Mouse (Mus musculus): ENCODE data around the gene Ccdc14. TPM values are rescaled to one million over a fixed set of nuclear protein-coding genes. Genes with fewer than 3 reads are reported as not detected.

Gene Ccdc14
- polyA plus RNA-seq, 1 experiment from 2014 or later: 2.9 TPM

DNA sequence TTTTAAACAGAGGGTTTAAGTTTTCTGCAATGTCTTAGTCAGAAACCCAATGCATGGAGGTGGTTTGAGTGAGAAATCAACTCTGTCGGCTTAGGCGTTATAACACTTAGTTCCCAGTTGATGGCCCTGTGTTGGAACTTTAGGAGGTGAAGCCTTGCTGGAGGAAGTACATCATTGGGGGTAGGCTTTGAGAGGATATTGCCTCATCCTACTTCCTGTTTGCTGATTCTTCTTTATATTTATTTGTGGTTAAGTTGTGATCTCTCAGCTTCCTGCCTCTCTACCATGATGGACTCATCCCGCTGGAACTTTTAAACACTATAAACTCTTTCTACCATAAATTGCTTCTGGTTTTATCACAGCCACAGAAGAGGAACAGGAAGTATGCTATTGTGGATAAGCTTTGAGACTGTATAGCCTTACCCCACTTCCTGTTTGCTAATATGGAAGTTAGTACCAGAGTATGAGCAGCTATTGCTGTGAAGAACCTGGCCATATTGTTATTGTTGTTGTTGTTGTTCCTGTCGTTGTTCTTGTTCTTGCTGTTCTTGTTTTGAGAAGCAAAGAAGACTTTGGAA is 48.3 kb downstream of the Ccdc14 start:
- H3K27me3 ChIP-seq (replicated peaks; ENCODE audit: control insufficient read depth, insufficient read depth, low read length): peaks cover 3% of the 10 kb centered on the region
- H3K27ac ChIP-seq (ENCODE audit: low read depth, low read length): no peak overlapping the region
- 93% methylated on average over 4 of the region's 4 CpGs for WGBS
- no peaks in the 10 kb centered on the region for H3K9me3 ChIP-seq (ENCODE audit: control insufficient read depth, low read length)
- no peak for ATAC-seq
- H3K36me3 ChIP-seq (ENCODE audit: control insufficient read depth, insufficient read depth, low read length): no peaks in the 10 kb centered on the region
- no peak overlapping the region for H3K9ac ChIP-seq (ENCODE audit: low read depth, low read length)
- H3K4me2 ChIP-seq (ENCODE audit: low read length): no peak overlapping the region
- no peak overlapping the region for H3K4me3 ChIP-seq (ENCODE audit: low read length)
- no peaks in the 10 kb centered on the region for H3K4me1 ChIP-seq (ENCODE audit: control insufficient read depth, insufficient read depth, low read depth, low read length)

DNA sequence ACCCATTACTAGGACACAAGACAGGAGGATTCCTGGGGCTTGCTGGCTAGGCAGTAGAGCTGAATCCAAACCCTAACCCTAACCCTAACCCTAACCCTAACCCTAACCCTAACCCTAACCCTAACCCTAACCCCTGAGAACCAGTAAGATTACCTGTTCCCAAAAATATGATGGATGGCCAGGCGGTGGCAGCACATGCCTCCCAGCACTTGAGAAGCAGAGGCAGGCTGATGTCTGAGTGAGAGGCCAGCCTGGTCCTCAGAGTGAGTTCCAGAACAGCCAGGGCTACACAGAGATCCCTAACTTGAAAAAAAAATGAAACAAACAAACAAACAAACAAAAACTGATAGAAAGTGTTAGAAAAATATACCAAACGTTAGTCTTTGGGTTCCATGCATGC is 52.5 kb downstream of the Ccdc14 start:
- Histone ChIP-seq H3K4me2 (ENCODE audit: low read length) (no peak overlapping the region), H3K9me3 (ENCODE audit: control insufficient read depth, low read length) (no peaks in the 10 kb centered on the region), H3K27me3 (replicated peaks; ENCODE audit: control insufficient read depth, insufficient read depth, low read length) (peaks cover 13% of the 10 kb centered on the region), H3K9ac (ENCODE audit: low read depth, low read length) (no peak overlapping the region), H3K4me3 (ENCODE audit: low read length) (no peak overlapping the region), H3K4me1 (ENCODE audit: control insufficient read depth, insufficient read depth, low read depth, low read length) (peaks cover 7% of the 10 kb centered on the region), H3K36me3 (ENCODE audit: control insufficient read depth, insufficient read depth, low read length) (no peaks in the 10 kb centered on the region), H3K27ac (ENCODE audit: low read depth, low read length) (no peak overlapping the region)
- ATAC-seq: no peak
- 41% methylated on average over 2 of the region's 2 CpGs for WGBS

DNA sequence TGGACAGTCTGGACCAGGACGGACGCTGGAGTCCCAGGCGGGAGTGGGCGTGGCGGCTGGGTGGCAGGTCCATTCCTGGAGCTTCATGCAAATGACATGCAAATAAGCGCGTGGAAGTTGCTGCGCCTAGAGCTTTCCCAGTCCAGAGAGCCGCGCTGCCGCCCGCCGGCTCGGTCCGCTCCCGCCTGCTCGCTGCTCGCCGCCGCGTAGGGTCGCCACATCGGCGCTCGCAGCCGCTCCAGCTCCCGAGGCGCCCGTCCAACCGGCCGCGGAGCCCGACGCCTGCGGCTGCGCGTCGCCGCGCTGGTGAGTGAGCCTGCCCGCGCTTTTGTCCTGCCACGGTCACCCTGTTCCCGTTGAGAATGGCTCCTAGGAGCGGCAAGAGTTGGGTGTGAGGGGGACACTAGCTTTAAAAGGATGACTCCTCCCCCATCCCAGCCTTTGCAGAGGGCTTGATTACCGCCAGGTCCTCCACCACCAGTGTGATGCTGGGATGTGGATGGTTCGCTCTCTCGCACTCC is 54.7 kb downstream of the Ccdc14 start, which contains the start of gene Mylk:
Gene Mylk, plus strand, starts transcription at position 146 of the 521 bp plus-strand sequence.
- Histone ChIP-seq H3K4me3 (ENCODE audit: low read length) (peak within 1 kb of the TSS; percentile 55), H3K27ac (ENCODE audit: low read depth, low read length) (no peak within 1 kb of the TSS), H3K9me3 (ENCODE audit: control insufficient read depth, low read length) (no peaks in the 10 kb centered on the region), H3K27me3 (replicated peaks; ENCODE audit: control insufficient read depth, insufficient read depth, low read length) (peaks cover 13% of the 10 kb centered on the region), H3K36me3 (ENCODE audit: control insufficient read depth, insufficient read depth, low read length) (no peaks in the 10 kb centered on the region), H3K4me2 (ENCODE audit: low read length) (peak within 1 kb of the TSS; percentile 99), H3K9ac (ENCODE audit: low read depth, low read length) (peak within 1 kb of the TSS; percentile 65), H3K4me1 (ENCODE audit: control insufficient read depth, insufficient read depth, low read depth, low read length) (peaks cover 10% of the 10 kb centered on the region)
- ATAC-seq: peak; percentile 96
- under 1% methylated on average over 48 of the region's 48 CpGs for WGBS

DNA sequence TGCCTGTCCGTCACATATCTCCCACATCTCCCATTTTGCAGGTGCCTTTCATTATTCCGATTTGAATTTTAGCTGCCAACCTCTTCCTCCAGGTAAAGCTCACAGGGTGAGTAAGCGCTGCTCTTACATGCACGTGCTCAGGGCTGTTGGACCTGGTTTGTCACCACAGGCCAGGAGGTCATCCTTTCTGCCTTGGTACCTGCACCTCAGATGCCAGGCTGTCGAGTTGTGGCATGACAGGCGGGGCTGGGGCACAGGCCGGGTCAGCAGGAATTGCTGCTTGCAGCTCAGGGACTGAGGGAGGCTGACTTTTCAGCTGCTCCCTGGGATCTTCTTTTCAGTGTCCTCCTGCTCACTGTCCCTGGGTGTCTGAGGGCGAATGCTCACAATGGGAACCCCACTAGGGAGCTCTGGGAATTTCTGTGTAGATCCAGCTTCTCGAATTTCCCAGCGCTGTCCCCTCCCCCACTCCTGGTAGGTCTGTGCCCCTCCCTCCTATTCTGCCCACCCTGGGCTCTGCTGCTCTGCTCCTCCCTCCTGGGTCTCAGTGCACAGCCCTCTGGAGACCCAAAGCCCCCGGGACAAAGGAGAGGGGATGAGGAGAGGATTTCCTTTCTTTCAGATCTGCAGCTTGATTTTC is 57.8 kb downstream of the Ccdc14 start:
- no peak overlapping the region for H3K4me2 ChIP-seq (ENCODE audit: low read length)
- no peak for ATAC-seq
- H3K9ac ChIP-seq (ENCODE audit: low read depth, low read length): no peak overlapping the region
- H3K36me3 ChIP-seq (ENCODE audit: control insufficient read depth, insufficient read depth, low read length): no peaks in the 10 kb centered on the region
- H3K9me3 ChIP-seq (ENCODE audit: control insufficient read depth, low read length): peaks cover 3% of the 10 kb centered on the region; the same call in 1 of the 2 replicates
- peaks cover 10% of the 10 kb centered on the region for H3K4me1 ChIP-seq (ENCODE audit: control insufficient read depth, insufficient read depth, low read depth, low read length)
- 18% methylated on average over 11 of the region's 11 CpGs for WGBS
- no peak overlapping the region for H3K27ac ChIP-seq (ENCODE audit: low read depth, low read length)
- peaks cover 13% of the 10 kb centered on the region for H3K27me3 ChIP-seq (replicated peaks; ENCODE audit: control insufficient read depth, insufficient read depth, low read length)
- no peak overlapping the region for H3K4me3 ChIP-seq (ENCODE audit: low read length)

DNA sequence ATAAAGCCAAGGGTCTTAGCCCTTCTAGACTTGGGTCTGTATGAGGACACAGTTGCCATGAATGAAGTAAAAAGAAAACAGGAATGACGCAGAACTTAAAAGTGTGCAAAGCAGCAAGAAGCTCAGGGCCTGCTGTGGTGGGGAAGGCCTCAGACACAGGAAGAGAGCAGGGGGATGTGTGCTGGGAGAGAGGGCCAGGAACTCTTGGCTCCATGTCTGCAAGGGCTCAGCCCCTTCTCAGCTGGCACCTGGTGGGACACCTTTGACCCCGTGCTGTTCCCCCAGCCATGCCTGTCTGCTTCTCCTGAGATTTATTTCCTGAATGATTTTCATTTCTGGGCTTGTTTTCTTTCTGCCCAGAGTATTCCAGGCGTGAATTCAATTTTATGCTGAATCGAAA is 59.1 kb downstream of the Ccdc14 start:
- Histone ChIP-seq H3K36me3 (ENCODE audit: control insufficient read depth, insufficient read depth, low read length) (no peaks in the 10 kb centered on the region), H3K4me3 (ENCODE audit: low read length) (no peak overlapping the region), H3K9ac (ENCODE audit: low read depth, low read length) (no peak overlapping the region), H3K27me3 (replicated peaks; ENCODE audit: control insufficient read depth, insufficient read depth, low read length) (peaks cover 8% of the 10 kb centered on the region), H3K4me1 (ENCODE audit: control insufficient read depth, insufficient read depth, low read depth, low read length) (peaks cover 10% of the 10 kb centered on the region), H3K4me2 (ENCODE audit: low read length) (no peak overlapping the region), H3K27ac (ENCODE audit: low read depth, low read length) (no peak overlapping the region), H3K9me3 (ENCODE audit: control insufficient read depth, low read length) (peaks cover 3% of the 10 kb centered on the region; the same call in 1 of the 2 replicates)
- ATAC-seq: no peak
- 68% methylated on average over 4 of the region's 4 CpGs for WGBS

DNA sequence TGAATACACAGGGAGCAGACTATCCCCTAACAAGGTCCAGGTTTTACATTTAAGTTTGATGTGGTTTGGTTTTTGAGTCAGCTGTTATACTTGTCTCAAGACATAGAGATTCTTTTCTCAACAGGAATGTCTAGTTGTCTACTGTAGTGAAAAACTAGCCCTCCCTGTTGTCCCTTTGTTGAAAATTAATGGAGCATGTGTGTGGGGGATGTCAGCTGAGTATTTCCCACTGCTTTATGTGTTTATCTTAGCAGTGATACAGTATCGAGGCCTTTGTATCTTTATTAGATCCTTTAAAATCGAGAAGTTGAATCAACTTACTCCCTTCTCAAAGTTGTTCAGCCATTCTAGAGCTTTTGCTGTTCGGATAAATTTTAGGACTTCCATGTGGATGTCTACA is 61.6 kb downstream of the Ccdc14 start:
- H3K4me2 ChIP-seq (ENCODE audit: low read length): no peak overlapping the region
- H3K27ac ChIP-seq (ENCODE audit: low read depth, low read length): no peak overlapping the region
- H3K4me3 ChIP-seq (ENCODE audit: low read length): no peak overlapping the region
- H3K4me1 ChIP-seq (ENCODE audit: control insufficient read depth, insufficient read depth, low read depth, low read length): peaks cover 3% of the 10 kb centered on the region
- no peak overlapping the region for H3K9ac ChIP-seq (ENCODE audit: low read depth, low read length)
- peaks cover 3% of the 10 kb centered on the region; the same call in 1 of the 2 replicates for H3K9me3 ChIP-seq (ENCODE audit: control insufficient read depth, low read length)
- 53% methylated on average over 3 of the region's 3 CpGs for WGBS
- no peaks in the 10 kb centered on the region; the same call in 1 of the 2 replicates for H3K27me3 ChIP-seq (replicated peaks; ENCODE audit: control insufficient read depth, insufficient read depth, low read length)
- no peaks in the 10 kb centered on the region for H3K36me3 ChIP-seq (ENCODE audit: control insufficient read depth, insufficient read depth, low read length)
- no peak for ATAC-seq

DNA sequence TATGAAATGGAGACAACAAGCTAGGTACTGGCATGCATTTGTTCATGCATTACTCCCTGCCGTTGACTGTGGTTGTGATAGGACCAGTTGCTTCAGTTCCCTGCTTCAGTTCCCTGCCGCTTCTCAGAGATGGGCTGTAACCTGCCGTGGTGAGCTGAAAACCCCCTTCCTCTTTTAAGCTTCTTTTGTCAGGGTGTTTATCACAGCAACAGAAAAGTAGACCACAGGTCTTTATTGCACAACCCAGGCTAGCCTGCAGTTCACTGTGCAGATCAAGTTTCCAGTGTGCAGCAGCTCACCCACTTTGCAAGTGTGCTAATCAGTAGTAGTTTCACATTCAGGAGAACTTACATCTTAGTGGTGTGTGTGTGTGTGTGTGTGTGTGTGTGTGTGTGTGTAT is 62.6 kb downstream of the Ccdc14 start:
- ATAC-seq: no peak
- Histone ChIP-seq H3K4me2 (ENCODE audit: low read length) (no peak overlapping the region), H3K4me1 (ENCODE audit: control insufficient read depth, insufficient read depth, low read depth, low read length) (peaks cover 3% of the 10 kb centered on the region), H3K27ac (ENCODE audit: low read depth, low read length) (no peak overlapping the region), H3K27me3 (replicated peaks; ENCODE audit: control insufficient read depth, insufficient read depth, low read length) (no peaks in the 10 kb centered on the region; the same call in 1 of the 2 replicates), H3K9ac (ENCODE audit: low read depth, low read length) (no peak overlapping the region), H3K4me3 (ENCODE audit: low read length) (no peak overlapping the region), H3K36me3 (ENCODE audit: control insufficient read depth, insufficient read depth, low read length) (no peaks in the 10 kb centered on the region), H3K9me3 (ENCODE audit: control insufficient read depth, low read length) (peaks cover 3% of the 10 kb centered on the region; the same call in 1 of the 2 replicates)
- 88% methylated on average over 3 of the region's 3 CpGs for WGBS

DNA sequence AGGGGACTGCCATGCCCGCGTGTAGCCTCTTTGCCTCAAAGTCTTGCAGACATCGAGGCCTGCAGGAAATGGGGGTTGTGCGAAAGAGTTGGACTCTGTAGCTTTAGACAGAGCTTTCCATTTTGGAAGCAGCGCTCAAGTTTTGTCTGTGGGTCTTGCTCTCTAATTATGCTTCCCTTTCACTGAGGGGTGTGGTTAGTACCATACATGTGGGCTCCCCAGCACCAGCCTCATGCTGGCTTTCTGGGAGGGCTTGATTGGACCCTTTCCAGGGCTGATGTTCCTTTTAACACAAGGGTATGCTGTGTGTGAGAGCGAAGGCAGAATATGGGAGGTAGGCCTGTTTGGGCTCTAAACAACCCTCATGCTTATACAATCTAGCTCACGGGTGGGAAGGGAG is 66.6 kb downstream of the Ccdc14 start:
- H3K4me1 ChIP-seq (ENCODE audit: control insufficient read depth, insufficient read depth, low read depth, low read length): no peaks in the 10 kb centered on the region
- WGBS: 81% methylated on average over 7 of the region's 7 CpGs
- no peak for ATAC-seq

DNA sequence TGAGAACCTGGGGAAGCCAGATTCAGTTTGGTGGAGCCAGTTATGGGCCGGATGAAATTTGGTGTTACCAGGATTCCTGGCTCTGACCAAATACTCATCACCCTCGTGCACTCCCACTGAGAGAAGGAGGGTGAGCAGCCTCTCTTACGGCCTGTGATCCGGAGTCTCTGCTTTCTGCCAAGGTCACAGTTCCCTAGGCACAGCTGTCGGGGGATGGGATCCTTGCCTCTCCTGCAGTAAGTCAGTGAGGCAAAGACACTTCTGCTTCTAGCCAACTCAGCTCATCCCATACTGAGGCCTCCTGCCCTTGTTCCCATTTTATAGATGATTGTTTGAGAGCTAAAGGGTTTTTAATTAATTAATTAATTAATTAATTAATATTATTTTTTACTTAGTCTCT is 67.8 kb downstream of the Ccdc14 start:
- Histone ChIP-seq H3K27ac (ENCODE audit: low read depth, low read length) (no peak overlapping the region), H3K9me3 (ENCODE audit: control insufficient read depth, low read length) (no peaks in the 10 kb centered on the region), H3K4me3 (ENCODE audit: low read length) (no peak overlapping the region), H3K4me2 (ENCODE audit: low read length) (no peak overlapping the region), H3K36me3 (ENCODE audit: control insufficient read depth, insufficient read depth, low read length) (no peaks in the 10 kb centered on the region), H3K9ac (ENCODE audit: low read depth, low read length) (no peak overlapping the region), H3K4me1 (ENCODE audit: control insufficient read depth, insufficient read depth, low read depth, low read length) (no peaks in the 10 kb centered on the region), H3K27me3 (replicated peaks; ENCODE audit: control insufficient read depth, insufficient read depth, low read length) (no peaks in the 10 kb centered on the region; the same call in 1 of the 2 replicates)
- no peak for ATAC-seq
- WGBS: 55% methylated on average over 5 of the region's 5 CpGs

More for the DNA sequence above, 66.6 kb downstream of the Ccdc14 start:
- H3K27ac ChIP-seq (ENCODE audit: low read depth, low read length): no peak overlapping the region
- H3K9me3 ChIP-seq (ENCODE audit: control insufficient read depth, low read length): peaks cover 3% of the 10 kb centered on the region; the same call in 1 of the 2 replicates
- H3K36me3 ChIP-seq (ENCODE audit: control insufficient read depth, insufficient read depth, low read length): no peaks in the 10 kb centered on the region
- H3K9ac ChIP-seq (ENCODE audit: low read depth, low read length): no peak overlapping the region
- no peak overlapping the region for H3K4me2 ChIP-seq (ENCODE audit: low read length)
- no peak overlapping the region for H3K4me3 ChIP-seq (ENCODE audit: low read length)
- no peaks in the 10 kb centered on the region; the same call in 1 of the 2 replicates for H3K27me3 ChIP-seq (replicated peaks; ENCODE audit: control insufficient read depth, insufficient read depth, low read length)
